Mouse (Mus musculus) embryonic fibroblast, embryonic 13.5 days (primary cell): ENCODE results near the gene Pias1.

ENCODE experiments used
- CTCF ChIP-seq: IDR thresholded peaks from 2 replicates; pipeline ENCODE4 v1.5.1; 2011; ENCODE audit warnings: mild to moderate bottlenecking, control low read depth, low read length, moderate library complexity, borderline replicate concordance; ENCODE audit not compliant: insufficient read depth
- POLR2A ChIP-seq: IDR thresholded peaks from 2 replicates; pipeline ENCODE4 v1.6.1; 2011; ENCODE audit warnings: low read depth, mild to moderate bottlenecking, control low read depth, low read length, moderate library complexity

GRCm38 (mm10) chr9:62913390-62914069 lies 74.2 kb downstream of the Pias1 start:
- TF ChIP-seq CTCF, result no peak
- TF ChIP-seq POLR2A, result no peak
